Mouse (Mus musculus) cerebellum, adult 2 months (tissue): Measurements from ENCODE around the gene Dbt.

Experiments
- CTCF ChIP-seq: fragments of 200-500 bp; IDR thresholded peaks from 2 replicates; pipeline ENCODE4 v1.5.1; 2011; ENCODE audit warnings: low read depth, mild to moderate bottlenecking, control low read depth, low read length, moderate library complexity, borderline replicate concordance; ENCODE audit not compliant: insufficient read depth
- POLR2A ChIP-seq: fragments of 200-500 bp; IDR thresholded peaks from 2 replicates; pipeline ENCODE4 v1.6.1; 2011; ENCODE audit warnings: low read length, control low read depth, borderline replicate concordance; ENCODE audit not compliant: insufficient read depth

- TF ChIP-seq CTCF (no peak), POLR2A (no peak)
Measured at GRCm38 (mm10) chr3:116512151-116512903, 543 bp upstream of the Dbt start.
